Mouse (Mus musculus) c-Kit-positive CD71-positive TER-119-positive erythroid progenitor cells, embryonic 14.5 days (primary cell): Measurements from ENCODE around the gene Sdk1.

ENCODE experiments used
- DNase-seq: peaks from one replicate; pipeline ENCODE4 v3.0.0-alpha.2; 2013; ENCODE audit warnings: low spot score

The Sdk1 gene

GRCm38 (mm10) chr5:141240841-141241543, at the start of gene Sdk1:
TSS of gene Sdk1 (plus strand) at chr5:141241490.
- DNase-seq, result peak; percentile 65

- no peak for DNase-seq
Measured at GRCm38 (mm10) chr5:141197278-141197677, 44.0 kb upstream of the Sdk1 start.

GRCm38 (mm10) chr5:141202276-141203065, 38.8 kb upstream of the Sdk1 start:
- no peak for DNase-seq

GRCm38 (mm10) chr5:141207061-141207460, 34.2 kb upstream of the Sdk1 start:
- no peak for DNase-seq

- DNase-seq, result no peak
Measured at GRCm38 (mm10) chr5:141225243-141225642, 16.0 kb upstream of the Sdk1 start.

- no peak for DNase-seq
Measured at GRCm38 (mm10) chr5:141234326-141234725, 7.0 kb upstream of the Sdk1 start.

GRCm38 (mm10) chr5:141239401-141239800, 1.9 kb upstream of the Sdk1 start:
- DNase-seq, result no peak

- DNase-seq, result no peak
Measured at GRCm38 (mm10) chr5:141240441-141240840, 849 bp upstream of the Sdk1 start.

- no peak for DNase-seq
Measured at GRCm38 (mm10) chr5:141241645-141242284, 475 bp downstream of the Sdk1 start.

GRCm38 (mm10) chr5:141243253-141243965, 2.1 kb downstream of the Sdk1 start:
- no peak for DNase-seq

GRCm38 (mm10) chr5:141264253-141264652, 23.0 kb downstream of the Sdk1 start:
- DNase-seq, result no peak

GRCm38 (mm10) chr5:141277112-141277511, 35.8 kb downstream of the Sdk1 start:
- no peak for DNase-seq

GRCm38 (mm10) chr5:141281751-141282150, 40.5 kb downstream of the Sdk1 start:
- no peak for DNase-seq

- DNase-seq, result no peak
Measured at GRCm38 (mm10) chr5:141289611-141290010, 48.3 kb downstream of the Sdk1 start.

GRCm38 (mm10) chr5:141295240-141295639, 54.0 kb downstream of the Sdk1 start:
- no peak for DNase-seq

GRCm38 (mm10) chr5:141302287-141302694, 61.0 kb downstream of the Sdk1 start:
- DNase-seq, result no peak

- DNase-seq, result no peak
Measured at GRCm38 (mm10) chr5:141303746-141304145, 62.5 kb downstream of the Sdk1 start.

GRCm38 (mm10) chr5:141304706-141305105, 63.4 kb downstream of the Sdk1 start:
- DNase-seq, result no peak

- DNase-seq, result no peak
Measured at GRCm38 (mm10) chr5:141310641-141311040, 69.4 kb downstream of the Sdk1 start.

- DNase-seq, result no peak
Measured at GRCm38 (mm10) chr5:141311801-141312200, 70.5 kb downstream of the Sdk1 start.

GRCm38 (mm10) chr5:141312305-141312704, 71.0 kb downstream of the Sdk1 start:
- no peak for DNase-seq

- no peak for DNase-seq
Measured at GRCm38 (mm10) chr5:141317095-141317494, 75.8 kb downstream of the Sdk1 start.
